Mouse (Mus musculus) stomach, postnatal 0 days (tissue): ENCODE measurements around the gene Fam107b.

Experiments
- CTCF ChIP-seq: IDR thresholded peaks from 2 replicates; pipeline ENCODE4 v1.5.1; 2016; ENCODE audit warnings: antibody characterized with exemption, low read depth, mild to moderate bottlenecking, moderate library complexity
- EP300 ChIP-seq: optimal IDR thresholded peaks from 2 replicates; pipeline ENCODE3; 2016; ENCODE audit warnings: antibody characterized with exemption

DNA sequence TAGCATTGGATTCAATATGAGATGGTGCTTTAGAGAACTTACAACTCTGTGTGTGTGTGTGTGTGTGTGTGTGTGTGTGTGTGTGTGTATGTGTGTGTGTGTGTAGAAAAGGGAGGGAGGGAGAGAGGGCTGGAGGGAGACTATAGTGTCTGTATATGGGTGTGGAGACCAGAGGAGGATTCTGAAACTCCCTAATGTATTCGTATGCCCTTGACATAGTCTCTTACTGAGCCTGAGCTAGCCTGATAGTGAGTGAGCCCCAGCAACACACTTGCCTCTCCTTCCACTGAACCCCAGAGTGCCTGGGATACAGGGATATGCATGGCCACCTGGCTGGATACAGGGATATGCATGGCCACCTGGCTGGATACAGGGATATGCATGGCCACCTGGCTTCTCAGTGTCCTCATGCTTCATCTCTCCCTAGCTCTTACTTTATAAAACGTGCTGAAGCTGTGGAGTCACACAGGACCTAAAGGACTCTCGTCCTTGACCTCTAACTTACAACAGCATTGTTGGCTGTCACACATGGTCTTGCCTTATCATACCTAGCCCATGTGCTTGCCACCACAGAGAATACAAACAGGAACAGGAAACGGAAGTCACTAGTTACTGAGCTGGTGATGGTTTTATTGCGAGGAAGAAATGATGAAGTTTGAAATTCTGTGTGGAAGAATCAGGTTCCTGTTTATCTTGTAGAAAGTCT is 157.1 kb downstream of the Fam107b start:
- TF ChIP-seq EP300 (no peak), CTCF (no peak)
